Mouse (Mus musculus): ENCODE results near the gene Dnajb13. TPM values are rescaled to one million over a fixed set of nuclear protein-coding genes. Genes with fewer than 3 reads are reported as not detected.

The Dnajb13 gene
- polyA plus RNA-seq, 1 experiment from 2014 or later, result 0.50 TPM

DNA sequence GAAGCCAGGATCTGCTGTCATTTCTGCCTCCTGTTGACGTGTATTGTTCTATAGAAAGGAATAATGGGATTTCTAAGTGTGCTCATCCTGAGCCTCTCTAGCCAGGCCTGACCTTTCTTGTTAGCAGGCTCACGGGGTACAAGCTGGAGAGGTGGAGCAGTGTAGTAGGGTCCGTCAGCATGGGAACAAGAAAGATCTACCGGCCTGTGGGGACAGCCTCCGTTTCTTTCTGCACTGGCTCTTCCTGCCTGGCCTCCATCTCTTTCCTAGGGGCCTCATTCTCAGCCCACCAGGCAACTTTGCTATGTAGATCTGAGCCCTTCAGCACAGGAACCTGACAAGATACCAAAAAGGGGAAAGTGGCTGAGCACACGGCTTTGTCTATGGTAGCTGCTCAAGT is 46.0 kb downstream of the Dnajb13 start:
- no peak overlapping the region for H3K4me3 ChIP-seq (ENCODE audit: low read length)
- H3K9me3 ChIP-seq (ENCODE audit: control insufficient read depth, low read length), result no peaks in the 10 kb centered on the region
- 90% methylated on average over 6 of the region's 6 CpGs for WGBS
- H3K27ac ChIP-seq (ENCODE audit: low read length), result no peak overlapping the region
- peaks cover 11% of the 10 kb centered on the region for H3K4me1 ChIP-seq (ENCODE audit: control insufficient read depth, insufficient read depth, low read length)
- no peak overlapping the region for H3K4me2 ChIP-seq (ENCODE audit: low read depth, low read length)
- H3K27me3 ChIP-seq (replicated peaks; ENCODE audit: control insufficient read depth, insufficient read depth, low read length), result no peaks in the 10 kb centered on the region
- H3K9ac ChIP-seq (ENCODE audit: low read depth, low read length), result no peak overlapping the region
- ATAC-seq, result no peak
- H3K36me3 ChIP-seq (ENCODE audit: control insufficient read depth, insufficient read depth, low read length), result no peaks in the 10 kb centered on the region

DNA sequence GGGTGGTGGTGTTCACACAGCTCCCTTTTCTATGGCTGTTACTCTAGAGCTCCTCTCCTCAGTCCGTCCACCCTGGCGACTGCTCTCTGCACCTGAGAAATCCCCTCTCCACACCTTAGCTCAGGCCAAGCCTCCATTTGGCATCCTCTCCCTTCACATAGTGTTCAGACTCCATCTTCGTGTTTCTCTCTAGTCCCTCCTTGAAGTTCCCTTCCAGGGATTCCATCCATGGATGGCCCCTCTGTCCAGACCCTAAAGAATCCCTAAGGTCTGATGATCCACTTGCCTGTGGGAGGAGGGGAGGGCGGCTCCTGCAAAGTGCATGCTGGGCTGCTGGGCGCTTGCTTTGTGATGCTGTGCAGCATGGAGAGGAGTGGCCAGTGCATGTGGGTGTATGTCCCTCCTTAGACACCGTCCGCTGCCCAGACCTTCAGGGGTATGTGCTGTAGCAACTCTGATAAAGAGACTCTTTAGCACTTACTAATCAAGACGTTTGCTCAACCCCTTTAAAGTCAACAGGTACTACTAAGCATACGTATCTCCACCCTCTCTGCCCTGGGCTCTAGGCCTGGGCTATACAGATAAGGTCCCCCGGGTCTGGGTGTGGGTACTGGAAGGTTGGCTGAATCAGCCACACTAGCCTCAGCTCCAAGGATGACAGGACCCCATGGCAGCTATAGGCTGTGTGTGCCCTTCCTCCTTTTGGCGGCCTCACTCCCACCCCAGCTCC is 47.8 kb downstream of the Dnajb13 start:
- Histone ChIP-seq H3K9me3 (ENCODE audit: control insufficient read depth, low read length) (no peaks in the 10 kb centered on the region), H3K36me3 (ENCODE audit: control insufficient read depth, insufficient read depth, low read length) (no peaks in the 10 kb centered on the region), H3K4me3 (ENCODE audit: low read length) (no peak overlapping the region), H3K27ac (ENCODE audit: low read length) (no peak overlapping the region), H3K9ac (ENCODE audit: low read depth, low read length) (no peak overlapping the region), H3K4me1 (ENCODE audit: control insufficient read depth, insufficient read depth, low read length) (peaks cover 11% of the 10 kb centered on the region), H3K27me3 (replicated peaks; ENCODE audit: control insufficient read depth, insufficient read depth, low read length) (no peaks in the 10 kb centered on the region), H3K4me2 (ENCODE audit: low read depth, low read length) (no peak overlapping the region)
- ATAC-seq, result peak; percentile 83
- WGBS, result 79% methylated on average over 11 of the region's 11 CpGs

DNA sequence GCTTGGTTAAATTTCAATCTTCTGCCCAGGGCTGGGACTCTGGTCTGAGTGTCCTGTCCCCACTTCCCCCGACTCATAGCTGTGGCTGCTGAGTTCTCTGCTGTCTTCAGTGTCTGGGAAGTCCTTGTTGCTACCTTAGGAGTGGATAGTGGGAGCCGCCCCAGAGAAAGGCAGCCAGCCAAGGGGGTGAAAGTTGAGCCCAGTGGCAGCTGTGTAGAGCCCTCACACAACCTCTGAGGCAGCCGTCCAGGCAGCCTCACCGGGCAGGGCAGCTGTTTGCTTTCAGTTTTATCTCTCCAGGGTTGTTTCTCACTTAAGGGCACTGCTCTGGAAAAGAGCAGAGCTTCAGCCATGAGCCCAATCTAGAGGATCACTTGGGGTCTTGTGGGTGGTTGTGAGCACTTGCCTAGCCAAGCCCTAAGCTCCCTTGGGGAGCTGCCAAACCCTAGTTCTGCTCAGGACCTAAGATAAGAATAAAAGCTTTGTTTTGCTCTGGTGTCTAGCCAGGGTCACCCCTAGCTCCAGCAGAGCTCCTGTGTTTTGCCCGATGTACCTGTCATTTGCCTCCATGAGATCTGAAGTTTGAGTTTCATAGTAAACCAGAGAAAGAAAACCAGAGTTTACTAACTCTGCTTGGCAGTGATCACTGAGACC is 49.0 kb downstream of the Dnajb13 start:
- Histone ChIP-seq H3K4me3 (ENCODE audit: low read length) (no peak overlapping the region), H3K9ac (ENCODE audit: low read depth, low read length) (peak overlapping the region; percentile 17; the same call in 1 of the 2 replicates), H3K9me3 (ENCODE audit: control insufficient read depth, low read length) (no peaks in the 10 kb centered on the region), H3K4me2 (ENCODE audit: low read depth, low read length) (peak overlapping the region; percentile 28), H3K27ac (ENCODE audit: low read length) (peak overlapping the region; percentile 45; the same call in 1 of the 2 replicates), H3K36me3 (ENCODE audit: control insufficient read depth, insufficient read depth, low read length) (peaks cover 4% of the 10 kb centered on the region; the same call in 1 of the 2 replicates), H3K4me1 (ENCODE audit: control insufficient read depth, insufficient read depth, low read length) (peaks cover 11% of the 10 kb centered on the region), H3K27me3 (replicated peaks; ENCODE audit: control insufficient read depth, insufficient read depth, low read length) (no peaks in the 10 kb centered on the region)
- ATAC-seq, result peak; percentile 80
- 34% methylated on average over 5 of the region's 5 CpGs for WGBS

DNA sequence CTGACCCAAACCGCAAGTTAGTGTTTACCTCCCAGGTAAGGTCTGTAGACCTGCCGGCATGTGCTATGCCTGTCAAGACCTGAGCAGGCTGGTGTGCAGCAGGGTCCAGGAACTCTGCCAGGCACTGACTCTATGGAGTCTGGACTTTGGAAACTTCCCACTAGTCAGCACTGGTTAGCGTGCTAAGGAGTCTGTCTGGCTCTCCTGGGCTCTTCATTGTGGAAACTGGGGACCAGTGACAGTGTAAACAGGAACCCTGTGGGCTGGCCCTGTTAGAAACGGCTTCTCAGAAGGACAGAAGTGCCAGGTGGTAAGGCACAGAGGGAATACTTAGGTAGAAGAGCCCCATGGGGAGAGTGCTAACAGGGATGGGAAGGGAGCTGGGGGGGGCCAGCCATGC is 49.5 kb downstream of the Dnajb13 start:
- Histone ChIP-seq H3K9me3 (ENCODE audit: control insufficient read depth, low read length) (no peaks in the 10 kb centered on the region), H3K4me3 (ENCODE audit: low read length) (no peak overlapping the region), H3K27ac (ENCODE audit: low read length) (peak overlapping the region; percentile 45; the same call in 1 of the 2 replicates), H3K36me3 (ENCODE audit: control insufficient read depth, insufficient read depth, low read length) (peaks cover 4% of the 10 kb centered on the region; the same call in 1 of the 2 replicates), H3K4me2 (ENCODE audit: low read depth, low read length) (peak overlapping the region; percentile 28; the same call in 1 of the 2 replicates), H3K9ac (ENCODE audit: low read depth, low read length) (peak overlapping the region; percentile 17; the same call in 1 of the 2 replicates), H3K4me1 (ENCODE audit: control insufficient read depth, insufficient read depth, low read length) (peaks cover 11% of the 10 kb centered on the region), H3K27me3 (replicated peaks; ENCODE audit: control insufficient read depth, insufficient read depth, low read length) (no peaks in the 10 kb centered on the region)
- ATAC-seq, result peak; percentile 82
- WGBS, result 68% methylated on average over 4 of the region's 4 CpGs

DNA sequence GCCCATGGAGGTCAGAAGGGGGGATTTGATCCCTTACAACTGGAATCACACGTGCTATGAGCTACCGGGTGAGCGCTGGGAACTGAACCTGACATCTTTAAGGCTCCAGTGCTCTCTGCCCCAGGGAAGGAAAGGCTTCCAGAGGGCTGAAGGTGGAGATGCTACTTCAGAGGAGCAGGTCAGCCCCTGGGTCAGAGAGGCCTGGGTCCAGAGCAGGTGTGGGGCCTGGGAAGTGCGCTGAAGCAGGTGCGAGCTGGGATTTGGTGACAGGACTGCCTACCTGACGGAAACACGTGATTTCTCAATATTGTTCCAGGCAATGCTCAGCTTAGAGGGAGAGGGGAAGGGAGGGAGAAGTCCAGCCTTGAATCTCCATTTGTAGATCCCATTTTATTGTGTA is 50.5 kb downstream of the Dnajb13 start:
- Histone ChIP-seq H3K4me3 (ENCODE audit: low read length) (no peak overlapping the region), H3K27ac (ENCODE audit: low read length) (no peak overlapping the region), H3K4me2 (ENCODE audit: low read depth, low read length) (no peak overlapping the region), H3K36me3 (ENCODE audit: control insufficient read depth, insufficient read depth, low read length) (peaks cover 4% of the 10 kb centered on the region; the same call in 1 of the 2 replicates), H3K9ac (ENCODE audit: low read depth, low read length) (no peak overlapping the region), H3K27me3 (replicated peaks; ENCODE audit: control insufficient read depth, insufficient read depth, low read length) (no peaks in the 10 kb centered on the region), H3K4me1 (ENCODE audit: control insufficient read depth, insufficient read depth, low read length) (peaks cover 11% of the 10 kb centered on the region), H3K9me3 (ENCODE audit: control insufficient read depth, low read length) (no peaks in the 10 kb centered on the region)
- 95% methylated on average over 7 of the region's 7 CpGs for WGBS
- no peak for ATAC-seq

DNA sequence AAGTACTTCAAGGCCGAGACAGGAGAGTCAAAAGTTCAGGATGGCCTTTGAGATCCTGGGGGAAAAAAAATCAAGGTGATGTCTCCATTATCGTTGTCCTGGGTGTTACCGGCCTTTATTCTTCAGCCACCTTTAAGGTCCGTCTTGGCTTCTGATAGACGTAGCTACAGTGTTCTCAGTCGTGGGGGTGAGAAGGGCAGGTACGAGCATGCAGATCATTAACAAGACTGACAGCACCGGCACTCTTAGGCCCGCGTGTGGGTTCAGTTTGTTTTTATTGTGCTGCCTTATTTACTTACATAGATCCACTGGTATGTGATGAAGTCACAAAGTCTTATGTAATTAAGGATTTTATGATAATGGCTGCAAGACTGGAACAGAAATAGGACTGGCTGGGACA is 51.0 kb downstream of the Dnajb13 start:
- 71% methylated on average over 10 of the region's 10 CpGs for WGBS
- Histone ChIP-seq H3K36me3 (ENCODE audit: control insufficient read depth, insufficient read depth, low read length) (peaks cover 4% of the 10 kb centered on the region; the same call in 1 of the 2 replicates), H3K9ac (ENCODE audit: low read depth, low read length) (no peak overlapping the region), H3K27ac (ENCODE audit: low read length) (no peak overlapping the region), H3K4me1 (ENCODE audit: control insufficient read depth, insufficient read depth, low read length) (peaks cover 11% of the 10 kb centered on the region), H3K4me2 (ENCODE audit: low read depth, low read length) (no peak overlapping the region), H3K4me3 (ENCODE audit: low read length) (no peak overlapping the region), H3K9me3 (ENCODE audit: control insufficient read depth, low read length) (no peaks in the 10 kb centered on the region), H3K27me3 (replicated peaks; ENCODE audit: control insufficient read depth, insufficient read depth, low read length) (no peaks in the 10 kb centered on the region)
- no peak for ATAC-seq

DNA sequence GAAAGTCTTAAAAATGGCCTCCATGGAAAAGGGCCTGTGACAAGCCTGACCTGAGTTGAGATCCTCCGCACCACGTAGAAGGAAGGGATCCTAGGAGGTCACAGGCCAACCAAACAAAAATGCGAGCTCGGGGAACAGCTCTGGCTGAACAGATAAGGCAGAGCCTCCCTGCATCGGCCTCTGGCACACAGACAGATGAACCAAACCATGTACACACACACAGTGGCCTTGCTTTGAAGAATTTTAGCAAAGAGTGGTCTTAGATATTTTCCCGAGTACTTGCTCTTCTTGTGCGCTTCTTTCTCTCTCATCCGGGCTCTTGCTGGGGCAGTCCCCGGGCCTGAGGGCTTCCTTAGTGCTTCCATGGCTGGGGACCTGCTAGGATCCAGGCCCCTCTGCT is 51.6 kb downstream of the Dnajb13 start:
- Histone ChIP-seq H3K27ac (ENCODE audit: low read length) (no peak overlapping the region), H3K9me3 (ENCODE audit: control insufficient read depth, low read length) (no peaks in the 10 kb centered on the region), H3K27me3 (replicated peaks; ENCODE audit: control insufficient read depth, insufficient read depth, low read length) (no peaks in the 10 kb centered on the region), H3K4me2 (ENCODE audit: low read depth, low read length) (no peak overlapping the region), H3K9ac (ENCODE audit: low read depth, low read length) (no peak overlapping the region), H3K4me3 (ENCODE audit: low read length) (no peak overlapping the region), H3K36me3 (ENCODE audit: control insufficient read depth, insufficient read depth, low read length) (peaks cover 4% of the 10 kb centered on the region; the same call in 1 of the 2 replicates), H3K4me1 (ENCODE audit: control insufficient read depth, insufficient read depth, low read length) (peaks cover 11% of the 10 kb centered on the region)
- WGBS, result 62% methylated on average over 9 of the region's 9 CpGs
- no peak for ATAC-seq

DNA sequence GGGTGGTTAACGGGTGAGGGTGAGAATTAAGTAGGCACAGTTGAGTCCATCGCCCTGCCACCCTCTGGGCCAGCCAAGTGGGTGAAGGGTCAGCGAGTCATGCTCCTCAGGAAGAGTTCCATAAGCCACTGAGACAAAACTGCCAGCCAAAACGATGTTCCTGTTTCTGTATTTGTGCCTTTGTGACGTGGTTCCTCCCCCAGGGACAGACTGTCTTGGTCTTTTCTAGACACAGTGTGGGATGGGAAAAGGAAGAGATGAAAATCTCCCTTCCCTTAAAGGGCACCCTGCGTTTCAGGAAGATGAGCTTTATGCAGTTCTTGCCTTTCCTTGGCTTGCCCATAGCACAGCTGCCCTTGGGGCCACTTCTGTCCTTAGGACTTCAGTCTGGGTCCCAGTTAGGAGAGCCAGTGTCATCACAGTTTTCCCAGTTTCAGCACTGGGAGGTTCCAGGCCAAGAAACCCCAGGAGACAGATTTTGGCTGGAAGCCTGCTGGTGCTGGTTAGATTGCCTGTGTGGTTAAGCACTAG is 53.1 kb downstream of the Dnajb13 start:
- peaks cover 4% of the 10 kb centered on the region; the same call in 1 of the 2 replicates for H3K36me3 ChIP-seq (ENCODE audit: control insufficient read depth, insufficient read depth, low read length)
- no peak overlapping the region for H3K27ac ChIP-seq (ENCODE audit: low read length)

DNA sequence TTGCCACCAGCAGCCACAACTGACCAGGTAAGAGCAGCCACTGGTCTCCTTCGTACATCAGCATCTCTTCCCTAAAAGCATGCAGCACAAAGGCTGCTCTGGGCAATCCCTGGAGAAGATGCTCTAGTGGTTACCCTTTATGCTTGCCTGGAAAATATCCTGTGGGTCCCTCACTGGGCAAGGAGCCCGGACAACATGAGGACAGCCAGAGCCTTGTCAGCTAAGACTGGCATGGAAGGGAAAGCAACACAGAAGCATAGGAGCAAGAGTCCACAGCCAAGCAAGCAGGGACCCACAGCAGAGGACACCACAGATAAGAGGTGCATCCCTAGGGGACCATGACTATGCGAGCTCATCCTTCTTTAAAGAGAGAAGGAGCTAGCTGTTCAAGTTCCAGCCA is 54.9 kb downstream of the Dnajb13 start:
- no peak overlapping the region for H3K4me3 ChIP-seq (ENCODE audit: low read length)
- no peak overlapping the region for H3K9ac ChIP-seq (ENCODE audit: low read depth, low read length)
- H3K4me2 ChIP-seq (ENCODE audit: low read depth, low read length), result no peak overlapping the region
- peaks cover 4% of the 10 kb centered on the region; the same call in 1 of the 2 replicates for H3K36me3 ChIP-seq (ENCODE audit: control insufficient read depth, insufficient read depth, low read length)
- no peak overlapping the region for H3K27ac ChIP-seq (ENCODE audit: low read length)
- H3K27me3 ChIP-seq (replicated peaks; ENCODE audit: control insufficient read depth, insufficient read depth, low read length), result no peaks in the 10 kb centered on the region
- WGBS, result 89% methylated on average over 3 of the region's 3 CpGs
- H3K9me3 ChIP-seq (ENCODE audit: control insufficient read depth, low read length), result no peaks in the 10 kb centered on the region
- ATAC-seq, result no peak
- no peaks in the 10 kb centered on the region for H3K4me1 ChIP-seq (ENCODE audit: control insufficient read depth, insufficient read depth, low read length)

More for the DNA sequence above, 53.1 kb downstream of the Dnajb13 start:
- Histone ChIP-seq H3K9me3 (ENCODE audit: control insufficient read depth, low read length) (no peaks in the 10 kb centered on the region), H3K4me2 (ENCODE audit: low read depth, low read length) (no peak overlapping the region), H3K4me1 (ENCODE audit: control insufficient read depth, insufficient read depth, low read length) (peaks cover 11% of the 10 kb centered on the region), H3K9ac (ENCODE audit: low read depth, low read length) (no peak overlapping the region), H3K4me3 (ENCODE audit: low read length) (no peak overlapping the region), H3K27me3 (replicated peaks; ENCODE audit: control insufficient read depth, insufficient read depth, low read length) (no peaks in the 10 kb centered on the region)
- no peak for ATAC-seq
- 81% methylated on average over 6 of the region's 6 CpGs for WGBS
